Mouse (Mus musculus): ENCODE results near the gene Hist1h2br. TPM values are rescaled to one million over a fixed set of nuclear protein-coding genes. Genes with fewer than 3 reads are reported as not detected.

Hist1h2br gene
- polyA plus RNA-seq, 1 experiment from 2014 or later = 27.2 TPM

Small RNA genes lying within 50 kb of the gene (microRNA-seq; reads per million reads assigned to microRNA genes)
- gene Gm19658 (not detected), gene Gm44346 (not detected), gene Gm44466 (not detected)

Other genes with a start within 250 kb of the Hist1h2br start
- not detected in 2 replicates for gene Olfr1362, start 219.7 kb upstream of the Hist1h2br start, polyA plus RNA-seq (2015; fragmentation: Nextera tagmentation; extraction: Ambion mirVana)
- gene Olfr11, start 191.2 kb upstream of the Hist1h2br start, polyA plus RNA-seq (2015; fragmentation: Nextera tagmentation; extraction: Ambion mirVana) = not detected in 2 replicates
- not detected in 2 replicates for gene Olfr1361, start 170.4 kb upstream of the Hist1h2br start, polyA plus RNA-seq (2015; fragmentation: Nextera tagmentation; extraction: Ambion mirVana)
- gene Olfr1360, start 156.3 kb upstream of the Hist1h2br start, polyA plus RNA-seq (2015; fragmentation: Nextera tagmentation; extraction: Ambion mirVana) = not detected in 2 replicates
- gene Olfr1359, start 135.6 kb upstream of the Hist1h2br start, polyA plus RNA-seq (2015; fragmentation: Nextera tagmentation; extraction: Ambion mirVana) = not detected in 2 replicates
- gene Hist1h2bl, start 117.6 kb upstream of the Hist1h2br start, polyA plus RNA-seq (2015; fragmentation: Nextera tagmentation; extraction: Ambion mirVana) = 1.7 and 4.8 TPM in 2 replicates
- gene Hist1h2ai, start 117.3 kb upstream of the Hist1h2br start, polyA plus RNA-seq (2015; fragmentation: Nextera tagmentation; extraction: Ambion mirVana) = 23.7 and 32.4 TPM in 2 replicates
- gene Hist1h3h, start 116.1 kb upstream of the Hist1h2br start, polyA plus RNA-seq (2015; fragmentation: Nextera tagmentation; extraction: Ambion mirVana) = 23.7 and 35.3 TPM in 2 replicates
- 5.9 and 6.9 TPM in 2 replicates for gene Hist1h2bm, start 111.7 kb upstream of the Hist1h2br start, polyA plus RNA-seq (2015; fragmentation: Nextera tagmentation; extraction: Ambion mirVana)
- gene Hist1h4j, start 98.7 kb upstream of the Hist1h2br start, polyA plus RNA-seq (2015; fragmentation: Nextera tagmentation; extraction: Ambion mirVana) = 1.3 and 1.9 TPM in 2 replicates
- 6.9 and 11.1 TPM in 2 replicates for gene Hist1h4k, start 83.2 kb upstream of the Hist1h2br start, polyA plus RNA-seq (2015; fragmentation: Nextera tagmentation; extraction: Ambion mirVana)
- gene Hist1h2ak, start 79.9 kb upstream of the Hist1h2br start, polyA plus RNA-seq (2015; fragmentation: Nextera tagmentation; extraction: Ambion mirVana) = 49.6 and 61.0 TPM in 2 replicates
- gene Hist1h2bn, start 79.6 kb upstream of the Hist1h2br start, polyA plus RNA-seq (2015; fragmentation: Nextera tagmentation; extraction: Ambion mirVana) = 4.0 and 8.4 TPM in 2 replicates
- 37.1 and 38.4 TPM in 2 replicates for gene Hist1h1b, start 53.1 kb upstream of the Hist1h2br start, polyA plus RNA-seq (2015; fragmentation: Nextera tagmentation; extraction: Ambion mirVana)
- 166 and 192 TPM in 2 replicates for gene Hist1h3i, start 50.4 kb upstream of the Hist1h2br start, polyA plus RNA-seq (2015; fragmentation: Nextera tagmentation; extraction: Ambion mirVana)
- gene Hist1h2an, start 46.5 kb upstream of the Hist1h2br start, polyA plus RNA-seq (2015; fragmentation: Nextera tagmentation; extraction: Ambion mirVana) = 12.8 and 16.1 TPM in 2 replicates
- gene Hist1h2bp, start 46.3 kb upstream of the Hist1h2br start, polyA plus RNA-seq (2015; fragmentation: Nextera tagmentation; extraction: Ambion mirVana) = 2.1 and 2.3 TPM in 2 replicates
- 24.9 and 25.3 TPM in 2 replicates for gene Hist1h2bq, start 23.5 kb upstream of the Hist1h2br start, polyA plus RNA-seq (2015; fragmentation: Nextera tagmentation; extraction: Ambion mirVana)
- 1.9 TPM in 1 of 2 replicates, not detected in the other for gene Hist1h2ao, start 23.3 kb upstream of the Hist1h2br start, polyA plus RNA-seq (2015; fragmentation: Nextera tagmentation; extraction: Ambion mirVana)
- gene Hist1h4m, start 22.0 kb upstream of the Hist1h2br start, polyA plus RNA-seq (2015; fragmentation: Nextera tagmentation; extraction: Ambion mirVana) = not detected in 2 replicates
- 12.8 and 20.2 TPM in 2 replicates for gene Hist1h4n, start 1.5 kb upstream of the Hist1h2br start, polyA plus RNA-seq (2015; fragmentation: Nextera tagmentation; extraction: Ambion mirVana)
- gene Hist1h2ap, start 236 bp upstream of the Hist1h2br start, polyA plus RNA-seq (2015; fragmentation: Nextera tagmentation; extraction: Ambion mirVana) = 4,205 and 5,125 TPM in 2 replicates
- gene Zfp184, start 111.4 kb downstream of the Hist1h2br start, polyA plus RNA-seq (2015; fragmentation: Nextera tagmentation; extraction: Ambion mirVana) = 25.4 and 29.2 TPM in 2 replicates
- 0.09 TPM in 1 of 2 replicates, not detected in the other for gene Pom121l2, start 147.5 kb downstream of the Hist1h2br start, polyA plus RNA-seq (2015; fragmentation: Nextera tagmentation; extraction: Ambion mirVana)
- gene Prss16, start 176.0 kb downstream of the Hist1h2br start, polyA plus RNA-seq (2015; fragmentation: Nextera tagmentation; extraction: Ambion mirVana) = not detected in 2 replicates
- gene Hist1h2ah, start 201.8 kb downstream of the Hist1h2br start, polyA plus RNA-seq (2015; fragmentation: Nextera tagmentation; extraction: Ambion mirVana) = 2.8 and 10.7 TPM in 2 replicates
- gene Hist1h2bk, start 202.1 kb downstream of the Hist1h2br start, polyA plus RNA-seq (2015; fragmentation: Nextera tagmentation; extraction: Ambion mirVana) = 7.5 and 10.3 TPM in 2 replicates
- gene Hist1h4i, start 207.6 kb downstream of the Hist1h2br start, polyA plus RNA-seq (2015; fragmentation: Nextera tagmentation; extraction: Ambion mirVana) = 42.8 and 45.2 TPM in 2 replicates
- gene Hist1h2ag, start 209.2 kb downstream of the Hist1h2br start, polyA plus RNA-seq (2015; fragmentation: Nextera tagmentation; extraction: Ambion mirVana) = 60.3 and 62.0 TPM in 2 replicates
- 13.3 and 13.9 TPM in 2 replicates for gene Hist1h2bj, start 209.5 kb downstream of the Hist1h2br start, polyA plus RNA-seq (2015; fragmentation: Nextera tagmentation; extraction: Ambion mirVana)

Measured in forebrain, embryonic 13.5 days (tissue).